Mouse (Mus musculus) bone marrow macrophage, adult 2 months (primary cell): ENCODE data around the gene Cep295nl.

Experiments used
- CTCF ChIP-seq: IDR thresholded peaks from 2 replicates; pipeline ENCODE4 v1.5.1; 2012; ENCODE audit warnings: low read depth, mild to moderate bottlenecking, low read length, moderate library complexity
- POLR2A ChIP-seq: IDR thresholded peaks from 2 replicates; pipeline ENCODE4 v1.6.1; 2012; ENCODE audit warnings: mild to moderate bottlenecking, low read depth, low read length, borderline replicate concordance

DNA sequence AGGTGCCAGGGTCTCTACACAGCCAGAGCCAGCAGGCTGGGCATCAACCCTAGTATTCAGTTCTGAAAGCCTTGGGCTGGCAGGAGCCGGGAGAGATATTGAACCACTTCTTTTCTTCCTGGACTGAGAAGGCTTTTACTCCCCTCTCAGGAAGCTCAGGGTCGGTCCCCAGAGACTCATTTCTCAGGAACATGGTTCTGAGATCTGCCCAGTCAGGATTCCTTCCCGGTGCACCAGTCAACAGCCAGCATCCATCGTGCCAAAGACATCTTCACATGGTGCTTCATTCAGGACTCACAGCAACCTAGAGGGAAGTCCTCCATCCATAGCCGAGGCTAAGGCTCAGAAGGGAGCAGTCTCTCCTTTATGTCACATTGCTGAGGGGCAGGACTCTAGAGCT lies 32.2 kb upstream of the Cep295nl start:
- TF ChIP-seq CTCF (no peak), POLR2A (no peak)
